Mouse (Mus musculus) thymus, adult 2 months (tissue): ENCODE results near the gene Anapc11.

Experiments
- CTCF ChIP-seq: fragments of 200-500 bp; IDR thresholded peaks from 2 replicates; pipeline ENCODE4 v1.5.1; 2012; ENCODE audit warnings: mild to moderate bottlenecking, control low read depth, low read length, moderate library complexity, borderline replicate concordance; ENCODE audit not compliant: control insufficient read depth, poor library complexity, insufficient read depth; ENCODE audit errors: extremely low read depth
- POLR2A ChIP-seq: fragments of 200-500 bp; IDR thresholded peaks from 2 replicates; pipeline ENCODE4 v1.6.1; 2012; ENCODE audit warnings: mild to moderate bottlenecking, low read length, control low read depth, moderate library complexity; ENCODE audit not compliant: control insufficient read depth, poor library complexity, insufficient read depth; ENCODE audit errors: extremely low read depth

- no peak for TF ChIP-seq POLR2A
- no peak for TF ChIP-seq CTCF
Measured at GRCm38 (mm10) chr11:120647047-120647830, 49.0 kb downstream of the Anapc11 start.
